Mouse (Mus musculus): Measurements from ENCODE around the gene Cope. TPM values are rescaled to one million over a fixed set of nuclear protein-coding genes. Genes with fewer than 3 reads are reported as not detected.

The Cope gene
- polyA plus RNA-seq, 1 experiment from 2014 or later = 209 TPM

- Histone ChIP-seq H3K4me1 (ENCODE audit: control insufficient read depth, low read depth, low read length) (peaks cover 9% of the 10 kb centered on the region), H3K4me3 (ENCODE audit: low read depth, low read length) (no peak overlapping the region), H3K27ac (ENCODE audit: low read length) (no peak overlapping the region), H3K36me3 (ENCODE audit: control insufficient read depth, insufficient read depth) (peaks cover 8% of the 10 kb centered on the region; the same call in 1 of the 2 replicates), H3K27me3 (ENCODE audit: control insufficient read depth, insufficient read depth, low read depth, low read length) (peaks cover 11% of the 10 kb centered on the region), H3K4me2 (ENCODE audit: low read depth, low read length) (no peak overlapping the region), H3K9me3 (replicated peaks; ENCODE audit: control insufficient read depth, low read length) (no peaks in the 10 kb centered on the region), H3K9ac (ENCODE audit: low read depth, low read length) (no peak overlapping the region)
- WGBS (ENCODE audit: insufficient replicate concordance) = 81% methylated on average over 8 of the region's 8 CpGs
- ATAC-seq (ENCODE audit: low read depth) = no peak
Observed at GRCm38 (mm10) chr8:70286737-70287136, 15.6 kb upstream of the Cope start.

DNA sequence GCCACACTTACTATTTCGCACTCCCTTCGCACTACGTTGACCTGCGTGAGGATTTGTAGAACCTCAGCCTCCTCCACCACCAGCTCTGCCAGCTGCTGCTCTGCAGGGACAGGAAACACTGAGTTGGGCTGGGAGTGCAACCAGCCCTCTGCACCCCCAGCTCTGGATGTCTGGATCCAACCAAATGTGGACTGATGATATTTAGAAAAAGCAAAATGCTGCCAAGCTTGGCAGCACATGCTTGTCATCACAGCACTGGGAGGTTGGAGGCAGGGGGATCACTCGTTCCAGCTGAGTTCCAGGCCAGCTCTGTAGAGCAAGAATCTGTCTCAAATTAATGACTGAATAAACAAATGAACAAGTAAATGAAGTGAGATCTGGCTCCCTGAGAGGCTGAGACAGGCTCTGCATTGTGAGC lies 8.3 kb upstream of the Cope start:
- H3K27ac ChIP-seq (ENCODE audit: low read length) = no peak overlapping the region
- H3K4me3 ChIP-seq (ENCODE audit: low read depth, low read length) = no peak overlapping the region
- peaks cover 26% of the 10 kb centered on the region for H3K36me3 ChIP-seq (ENCODE audit: control insufficient read depth, insufficient read depth)
- no peak for ATAC-seq (ENCODE audit: low read depth)
- no peak overlapping the region for H3K4me2 ChIP-seq (ENCODE audit: low read depth, low read length)
- no peaks in the 10 kb centered on the region for H3K9me3 ChIP-seq (replicated peaks; ENCODE audit: control insufficient read depth, low read length)
- no peak overlapping the region for H3K9ac ChIP-seq (ENCODE audit: low read depth, low read length)
- H3K27me3 ChIP-seq (ENCODE audit: control insufficient read depth, insufficient read depth, low read depth, low read length) = no peaks in the 10 kb centered on the region
- WGBS (ENCODE audit: insufficient replicate concordance) = 77% methylated on average over 5 of the region's 5 CpGs
- no peaks in the 10 kb centered on the region for H3K4me1 ChIP-seq (ENCODE audit: control insufficient read depth, low read depth, low read length)

- H3K4me2 ChIP-seq (ENCODE audit: low read depth, low read length) = 0 out of 2 replicates have a peak overlapping the region, but pooled peaks have one; percentile 92
- no peak overlapping the region for H3K4me3 ChIP-seq (ENCODE audit: low read depth, low read length)
- H3K36me3 ChIP-seq (ENCODE audit: control insufficient read depth, insufficient read depth) = peaks cover 12% of the 10 kb centered on the region
- H3K9ac ChIP-seq (ENCODE audit: low read depth, low read length) = no peak overlapping the region
- H3K4me1 ChIP-seq (ENCODE audit: control insufficient read depth, low read depth, low read length) = peaks cover 18% of the 10 kb centered on the region
- WGBS (ENCODE audit: insufficient replicate concordance) = 46% methylated on average over 3 of the region's 3 CpGs
- H3K27ac ChIP-seq (ENCODE audit: low read length) = no peak overlapping the region
- H3K27me3 ChIP-seq (ENCODE audit: control insufficient read depth, insufficient read depth, low read depth, low read length) = no peaks in the 10 kb centered on the region
- ATAC-seq (ENCODE audit: low read depth) = no peak
- H3K9me3 ChIP-seq (replicated peaks; ENCODE audit: control insufficient read depth, low read length) = no peaks in the 10 kb centered on the region
Observed at GRCm38 (mm10) chr8:70300881-70301280, 1.4 kb upstream of the Cope start.

- H3K27me3 ChIP-seq (ENCODE audit: control insufficient read depth, insufficient read depth, low read depth, low read length) = no peaks in the 10 kb centered on the region
- peaks cover 18% of the 10 kb centered on the region for H3K4me1 ChIP-seq (ENCODE audit: control insufficient read depth, low read depth, low read length)
- H3K4me3 ChIP-seq (ENCODE audit: low read depth, low read length) = peak overlapping the region; percentile 89
- H3K9me3 ChIP-seq (replicated peaks; ENCODE audit: control insufficient read depth, low read length) = no peaks in the 10 kb centered on the region
- H3K36me3 ChIP-seq (ENCODE audit: control insufficient read depth, insufficient read depth) = peaks cover 19% of the 10 kb centered on the region
- H3K9ac ChIP-seq (ENCODE audit: low read depth, low read length) = peak overlapping the region; percentile 76
- peak; percentile 4; the same call in 1 of the 2 replicates for ATAC-seq (ENCODE audit: low read depth)
- WGBS (ENCODE audit: insufficient replicate concordance) = 3% methylated on average over 16 of the region's 16 CpGs
- H3K4me2 ChIP-seq (ENCODE audit: low read depth, low read length) = peak overlapping the region; percentile 92
- H3K27ac ChIP-seq (ENCODE audit: low read length) = peak overlapping the region; percentile 77
Observed at GRCm38 (mm10) chr8:70302901-70303300, 583 bp downstream of the Cope start.

DNA sequence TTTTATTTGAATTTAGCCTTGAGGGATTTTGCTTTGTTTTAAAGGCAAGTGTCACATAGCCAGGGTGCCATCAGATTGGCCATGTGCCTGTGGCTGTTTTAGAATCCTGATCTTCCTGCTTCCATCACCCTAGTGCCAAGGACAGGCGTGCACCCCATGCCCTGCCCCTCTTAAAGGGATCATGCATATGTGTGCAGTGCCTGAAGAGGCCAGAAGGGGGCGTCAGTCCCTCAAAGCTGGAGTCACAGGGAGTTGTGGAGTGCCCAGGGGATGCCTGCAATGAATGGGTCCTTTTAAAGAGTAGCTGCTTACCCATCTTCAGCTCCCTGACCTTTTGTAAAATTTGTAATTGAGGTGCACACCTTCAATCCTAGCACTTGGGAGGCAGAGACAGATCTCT lies 7.0 kb downstream of the Cope start:
- Histone ChIP-seq H3K9ac (ENCODE audit: low read depth, low read length) (no peak overlapping the region), H3K36me3 (ENCODE audit: control insufficient read depth, insufficient read depth) (peaks cover 45% of the 10 kb centered on the region), H3K4me3 (ENCODE audit: low read depth, low read length) (no peak overlapping the region), H3K9me3 (replicated peaks; ENCODE audit: control insufficient read depth, low read length) (no peaks in the 10 kb centered on the region), H3K27ac (ENCODE audit: low read length) (no peak overlapping the region), H3K4me1 (ENCODE audit: control insufficient read depth, low read depth, low read length) (no peaks in the 10 kb centered on the region), H3K27me3 (ENCODE audit: control insufficient read depth, insufficient read depth, low read depth, low read length) (no peaks in the 10 kb centered on the region), H3K4me2 (ENCODE audit: low read depth, low read length) (no peak overlapping the region)
- ATAC-seq (ENCODE audit: low read depth) = no peak
- WGBS (ENCODE audit: insufficient replicate concordance) = 31% methylated on average over 2 of the region's 2 CpGs

DNA sequence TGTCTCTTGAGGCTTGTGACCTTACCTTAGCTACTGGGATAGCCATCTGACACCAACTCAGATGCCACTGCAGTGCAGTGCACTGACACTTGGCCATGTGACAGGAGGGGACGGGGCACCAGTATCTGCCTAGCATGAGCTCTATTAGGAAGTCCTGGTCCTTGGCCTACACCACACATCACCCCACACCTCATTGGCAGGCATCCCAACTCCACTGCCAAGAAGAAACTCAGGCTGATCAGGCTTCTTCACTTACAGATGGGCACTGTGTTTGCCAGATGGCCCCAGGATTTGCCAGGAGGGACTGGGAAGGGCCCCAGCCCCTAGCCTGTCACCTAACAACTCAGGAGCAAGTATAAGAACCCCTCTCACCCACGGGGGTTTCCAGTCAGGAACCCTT lies 11.1 kb downstream of the Cope start:
- ATAC-seq (ENCODE audit: low read depth) = no peak
- no peak overlapping the region for H3K27ac ChIP-seq (ENCODE audit: low read length)
- no peak overlapping the region for H3K9ac ChIP-seq (ENCODE audit: low read depth, low read length)
- H3K27me3 ChIP-seq (ENCODE audit: control insufficient read depth, insufficient read depth, low read depth, low read length) = peaks cover 32% of the 10 kb centered on the region
- H3K4me1 ChIP-seq (ENCODE audit: control insufficient read depth, low read depth, low read length) = peaks cover 8% of the 10 kb centered on the region
- 59% methylated on average over 2 of the region's 2 CpGs for WGBS (ENCODE audit: insufficient replicate concordance)
- H3K4me2 ChIP-seq (ENCODE audit: low read depth, low read length) = no peak overlapping the region
- H3K36me3 ChIP-seq (ENCODE audit: control insufficient read depth, insufficient read depth) = peaks cover 23% of the 10 kb centered on the region
- H3K4me3 ChIP-seq (ENCODE audit: low read depth, low read length) = no peak overlapping the region
- H3K9me3 ChIP-seq (replicated peaks; ENCODE audit: control insufficient read depth, low read length) = no peaks in the 10 kb centered on the region

DNA sequence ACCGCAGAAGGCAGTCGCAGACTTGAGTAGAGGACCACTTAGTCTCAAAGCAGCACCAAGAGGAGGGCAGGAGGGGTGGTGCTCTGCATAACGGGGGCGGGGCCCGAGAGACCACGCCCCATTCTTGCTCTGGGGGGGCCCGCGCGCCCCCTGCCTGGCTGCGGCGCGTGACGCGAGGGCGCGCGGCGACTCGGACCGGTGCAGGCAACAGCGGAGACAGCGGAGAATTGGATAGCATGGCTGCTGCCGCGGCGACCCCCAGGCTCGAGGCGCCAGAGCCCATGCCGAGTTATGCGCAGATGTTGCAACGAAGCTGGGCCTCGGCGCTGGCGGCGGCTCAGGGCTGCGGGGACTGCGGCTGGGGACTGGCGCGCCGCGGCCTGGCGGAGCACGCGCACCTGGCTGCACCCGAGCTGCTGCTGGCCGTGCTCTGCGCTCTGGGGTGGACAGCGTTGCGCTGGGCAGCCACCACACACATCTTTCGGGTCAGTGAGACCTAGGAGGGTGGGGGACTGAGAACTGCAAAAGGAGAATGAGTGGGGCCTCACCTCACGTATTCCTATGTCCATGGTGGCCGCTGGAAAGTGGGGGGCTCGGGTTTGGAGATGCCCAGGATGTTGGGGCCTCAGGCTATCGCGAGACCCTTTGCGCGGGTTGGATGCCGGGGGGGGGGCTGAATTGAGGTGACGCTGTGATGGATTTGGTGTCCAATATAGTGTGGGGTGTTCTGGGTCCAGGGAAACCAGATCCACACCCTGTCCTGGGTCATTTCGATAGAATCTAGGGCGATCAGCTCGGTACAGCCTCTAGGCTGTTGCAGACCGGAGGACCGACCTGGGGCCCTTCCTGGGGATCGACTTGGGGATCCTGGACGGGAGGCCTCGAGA lies 13.5 kb downstream of the Cope start, which contains the start of gene Cers1:
TSS of gene Cers1 (plus strand) at position 152 of the 887 bp plus-strand sequence.
- Histone ChIP-seq H3K36me3 (ENCODE audit: control insufficient read depth, insufficient read depth) (peaks cover 13% of the 10 kb centered on the region), H3K27me3 (ENCODE audit: control insufficient read depth, insufficient read depth, low read depth, low read length) (peaks cover 32% of the 10 kb centered on the region), H3K9ac (ENCODE audit: low read depth, low read length) (no peak within 1 kb of the TSS), H3K4me2 (ENCODE audit: low read depth, low read length) (peak within 1 kb of the TSS; percentile 71), H3K4me1 (ENCODE audit: control insufficient read depth, low read depth, low read length) (peaks cover 8% of the 10 kb centered on the region), H3K4me3 (ENCODE audit: low read depth, low read length) (peak within 1 kb of the TSS; percentile 52), H3K9me3 (replicated peaks; ENCODE audit: control insufficient read depth, low read length) (no peaks in the 10 kb centered on the region), H3K27ac (ENCODE audit: low read length) (no peak within 1 kb of the TSS)
- peak; percentile 49; the same call in 1 of the 2 replicates for ATAC-seq (ENCODE audit: low read depth)
- 4% methylated on average over 66 of the region's 66 CpGs for WGBS (ENCODE audit: insufficient replicate concordance)

GRCm38 (mm10) chr8:70316511-70317504 lies 14.5 kb downstream of the Cope start:
- no peak overlapping the region for H3K27ac ChIP-seq (ENCODE audit: low read length)

More at GRCm38 (mm10) chr8:70316511-70317504, 14.5 kb downstream of the Cope start:
- Histone ChIP-seq H3K36me3 (ENCODE audit: control insufficient read depth, insufficient read depth) (peaks cover 8% of the 10 kb centered on the region), H3K4me3 (ENCODE audit: low read depth, low read length) (no peak overlapping the region), H3K9me3 (replicated peaks; ENCODE audit: control insufficient read depth, low read length) (no peaks in the 10 kb centered on the region), H3K9ac (ENCODE audit: low read depth, low read length) (no peak overlapping the region), H3K4me1 (ENCODE audit: control insufficient read depth, low read depth, low read length) (peaks cover 8% of the 10 kb centered on the region), H3K27me3 (ENCODE audit: control insufficient read depth, insufficient read depth, low read depth, low read length) (peaks cover 32% of the 10 kb centered on the region), H3K4me2 (ENCODE audit: low read depth, low read length) (no peak overlapping the region)
- ATAC-seq (ENCODE audit: low read depth) = no peak
- WGBS (ENCODE audit: insufficient replicate concordance) = 26% methylated on average over 15 of the region's 15 CpGs

All from liver, embryonic 16.5 days (tissue).